Mouse (Mus musculus): Measurements from ENCODE around the gene Gm38431. TPM values are rescaled to one million over a fixed set of nuclear protein-coding genes. Genes with fewer than 3 reads are reported as not detected.

Gm38431 gene
- total and polyA plus RNA-seq, 3 experiments, result 1.1 to 30.5 (median 9.8) TPM

DNA sequence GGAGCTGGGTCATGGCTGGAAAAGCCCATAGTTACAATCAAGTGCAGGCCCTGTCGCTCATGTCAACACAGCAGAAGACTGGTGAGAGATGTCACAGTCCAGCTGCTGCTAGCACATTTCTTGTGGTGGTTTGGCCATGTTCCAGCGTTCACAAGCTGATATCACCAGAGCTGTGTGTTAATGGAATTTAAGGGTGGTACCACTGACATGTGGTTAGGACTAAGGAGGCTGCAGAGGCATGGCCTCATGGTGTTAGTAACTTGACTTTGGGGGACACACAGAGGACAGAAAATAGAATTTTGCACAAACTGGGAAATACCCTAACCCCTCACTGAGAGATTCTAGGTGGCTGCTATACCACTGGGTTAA, 34.4 kb upstream of the Gm38431 start:
- H3K4me2 ChIP-seq (ENCODE audit: insufficient read depth, low read depth, poor library complexity, severe bottlenecking), result peak overlapping the region; percentile 8

GRCm38 (mm10) chr9:21125502-21126258, 33.9 kb upstream of the Gm38431 start:
- Histone ChIP-seq H3K4me2 (ENCODE audit: insufficient read depth, low read depth, poor library complexity, severe bottlenecking) (peak overlapping the region; percentile 26), H3K4me1 (ENCODE audit: control insufficient read depth in 1 of 2, insufficient read depth in 2 of 2) (peaks cover 35 to 59% of the 10 kb centered on the region in 2 experiments), H3K4me3 (replicated peaks in 1 of 3; ENCODE audit: low read depth in 2 of 3, low read length in 2 of 3, poor library complexity in 1 of 3) (no peak overlapping the region), H3K79me2 (replicated peaks; ENCODE audit: control insufficient read depth, extremely low read depth, insufficient read depth, poor library complexity, severe bottlenecking) (peaks cover 26% of the 10 kb centered on the region), H3K9ac (ENCODE audit: insufficient read depth, low read depth) (peak overlapping the region; percentile 37), H3K27ac (ENCODE audit: insufficient read depth, low read depth) (peak overlapping the region; percentile 90), H3K9me3 (replicated peaks; ENCODE audit: low read length) (no peaks in the 10 kb centered on the region), H3K36me3 (replicated peaks in 1 of 2; ENCODE audit: control insufficient read depth in 1 of 2, insufficient read depth in 1 of 2, low read length in 1 of 2) (peaks cover 76 to 84% of the 10 kb centered on the region in 2 experiments), H3K27me3 (replicated peaks) (no peaks in the 10 kb centered on the region)
- peak; percentile 54 for DNase-seq (ENCODE audit: extremely low read depth)
- in situ Hi-C loops (cut with MboI; ENCODE audit: low pct_ligation_motif_present, low pct_unique_long_range_greater_than_20kb, low sequenced_read_pairs), result loop anchor here (5.0 kb wide), 1 partner anchor 93 kb away; the partner anchor contains the start of gene Icam5
- dilution Hi-C loops (cut with MboI; ENCODE audit: extremely low pct_ligation_motif_present, extremely low pct_unique_long_range_greater_than_20kb, low sequenced_read_pairs), result no loop called here
- TF ChIP-seq CHD2 (IDR thresholded peaks at IDR 0.05; ENCODE audit: low read length) (peak; percentile 51; the same call in 1 of the 2 replicates), E2F4 (IDR thresholded peaks at IDR 0.05; ENCODE audit: insufficient replicate concordance, low read depth, low read length) (no peak), BHLHE40 (IDR thresholded peaks at IDR 0.05; ENCODE audit: low read depth, low read length) (no peak), CHD1 (IDR thresholded peaks at IDR 0.05; ENCODE audit: low read depth, low read length) (peak; percentile 88), NELFE (IDR thresholded peaks at IDR 0.05; ENCODE audit: low read depth, low read length) (peak; percentile 24; the same call in 1 of the 2 replicates), MXI1 (IDR thresholded peaks at IDR 0.05; ENCODE audit: low read depth, low read length) (peak; percentile 83), HCFC1 (IDR thresholded peaks at IDR 0.05; ENCODE audit: low read depth, low read length) (0 out of 2 replicates have a peak, but pooled peaks have one; percentile 10), TBP (conservative IDR thresholded peaks at IDR 0.05; ENCODE audit: low read depth, low read length) (0 out of 2 replicates have a peak, but pooled peaks have one; percentile 10), ETS1 (conservative IDR thresholded peaks at IDR 0.05; ENCODE audit: low read depth, low read length) (peak; percentile 41), PAX5 (IDR thresholded peaks at IDR 0.05; ENCODE audit: low read length) (no peak), UBTF (IDR thresholded peaks at IDR 0.05; ENCODE audit: low read depth, low read length) (no peak), ZC3H11A (IDR thresholded peaks at IDR 0.05; ENCODE audit: low read depth, low read length) (no peak), MYC (IDR thresholded peaks at IDR 0.05; ENCODE audit: low read depth, low read length) (no peak), SIN3A (IDR thresholded peaks at IDR 0.05; ENCODE audit: low read length) (peak; percentile 90), CTCF (conservative IDR thresholded peaks at IDR 0.05 in 1 of 2, IDR thresholded peaks at IDR 0.05 in 1 of 2; ENCODE audit: low read depth in 2 of 2, low read length in 2 of 2) (no peak), ZMIZ1 (IDR thresholded peaks at IDR 0.05; ENCODE audit: low read depth, low read length) (peak; percentile 44; the same call in 1 of the 2 replicates)

More for the DNA sequence above, 34.4 kb upstream of the Gm38431 start:
- peak overlapping the region; percentile 90 for H3K27ac ChIP-seq (ENCODE audit: insufficient read depth, low read depth)
- peaks cover 35 to 59% of the 10 kb centered on the region in 2 experiments for H3K4me1 ChIP-seq (ENCODE audit: control insufficient read depth in 1 of 2, insufficient read depth in 2 of 2)
- TF ChIP-seq ELF1 (IDR thresholded peaks at IDR 0.05; ENCODE audit: low read depth, low read length) (no peak), HCFC1 (IDR thresholded peaks at IDR 0.05; ENCODE audit: low read depth, low read length) (0 out of 2 replicates have a peak, but pooled peaks have one; percentile 9), JUND (conservative IDR thresholded peaks at IDR 0.05; ENCODE audit: low read depth, low read length) (no peak), USF2 (conservative IDR thresholded peaks at IDR 0.05; ENCODE audit: low read depth, low read length) (no peak), IRF4 (IDR thresholded peaks at IDR 0.05; ENCODE audit: low read depth, low read length) (no peak), CHD2 (IDR thresholded peaks at IDR 0.05; ENCODE audit: low read length) (0 out of 2 replicates have a peak, but pooled peaks have one; percentile 26), RAD21 (IDR thresholded peaks at IDR 0.05; ENCODE audit: low read depth, low read length) (no peak; the same call in 1 of the 2 replicates), TCF12 (IDR thresholded peaks at IDR 0.05; ENCODE audit: low read depth, low read length) (peak; percentile 71; the same call in 1 of the 2 replicates), MEF2A (IDR thresholded peaks at IDR 0.05; ENCODE audit: borderline replicate concordance, low read depth, low read length) (peak; percentile 74; the same call in 1 of the 2 replicates), MAX (IDR thresholded peaks at IDR 0.05; ENCODE audit: low read length) (peak; percentile 90), PAX5 (IDR thresholded peaks at IDR 0.05; ENCODE audit: low read length) (no peak), KAT2A (IDR thresholded peaks at IDR 0.05; ENCODE audit: insufficient replicate concordance, low read length) (0 out of 2 replicates have a peak, but pooled peaks have one; percentile 23), RCOR1 (conservative IDR thresholded peaks at IDR 0.05; ENCODE audit: low read depth, low read length) (no peak), SIN3A (IDR thresholded peaks at IDR 0.05; ENCODE audit: low read length) (peak; percentile 82), POLR2A (IDR thresholded peaks at IDR 0.05; ENCODE audit: low read depth, low read length) (no peak), MAFK (IDR thresholded peaks at IDR 0.05; ENCODE audit: insufficient replicate concordance, low read length) (0 out of 2 replicates have a peak, but pooled peaks have one; percentile 14), MXI1 (IDR thresholded peaks at IDR 0.05; ENCODE audit: low read depth, low read length) (peak; percentile 81), ZKSCAN1 (IDR thresholded peaks at IDR 0.05; ENCODE audit: borderline replicate concordance, low read depth, low read length) (no peak), NELFE (IDR thresholded peaks at IDR 0.05; ENCODE audit: low read depth, low read length) (no peak; the same call in 1 of the 2 replicates), BHLHE40 (IDR thresholded peaks at IDR 0.05; ENCODE audit: low read depth, low read length) (peak; percentile 85), JUN (IDR thresholded peaks at IDR 0.05; ENCODE audit: insufficient read depth, low read depth, low read length) (no peak), EP300 (IDR thresholded peaks at IDR 0.05; ENCODE audit: low read length) (peak; percentile 70), SMC3 (IDR thresholded peaks at IDR 0.05; ENCODE audit: low read depth, low read length) (no peak), CTCF (conservative IDR thresholded peaks at IDR 0.05 in 1 of 2, IDR thresholded peaks at IDR 0.05 in 1 of 2; ENCODE audit: low read depth in 2 of 2, low read length in 2 of 2) (no peak), TBP (conservative IDR thresholded peaks at IDR 0.05; ENCODE audit: low read depth, low read length) (no peak), ETS1 (conservative IDR thresholded peaks at IDR 0.05; ENCODE audit: low read depth, low read length) (peak; percentile 90), UBTF (IDR thresholded peaks at IDR 0.05; ENCODE audit: low read depth, low read length) (no peak), USF1 (IDR thresholded peaks at IDR 0.05; ENCODE audit: low read depth, low read length) (no peak), ZNF384 (IDR thresholded peaks at IDR 0.05; ENCODE audit: low read depth, low read length) (no peak), E2F4 (IDR thresholded peaks at IDR 0.05; ENCODE audit: insufficient replicate concordance, low read depth, low read length) (no peak), MYC (IDR thresholded peaks at IDR 0.05; ENCODE audit: low read depth, low read length) (peak; percentile 93), ZMIZ1 (IDR thresholded peaks at IDR 0.05; ENCODE audit: low read depth, low read length) (no peak; the same call in 1 of the 2 replicates), GABPA (IDR thresholded peaks at IDR 0.05; ENCODE audit: insufficient replicate concordance, low read depth, low read length) (no peak), ZC3H11A (IDR thresholded peaks at IDR 0.05; ENCODE audit: low read depth, low read length) (no peak), CHD1 (IDR thresholded peaks at IDR 0.05; ENCODE audit: low read depth, low read length) (no peak), NRF1 (IDR thresholded peaks at IDR 0.05; ENCODE audit: low read depth, low read length) (no peak), MAZ (IDR thresholded peaks at IDR 0.05; ENCODE audit: low read depth, low read length) (no peak), POLR2AphosphoS2 (IDR thresholded peaks at IDR 0.05; ENCODE audit: low read depth, low read length) (no peak)
- no peak overlapping the region for H3K4me3 ChIP-seq (replicated peaks in 1 of 3; ENCODE audit: low read depth in 2 of 3, low read length in 2 of 3, poor library complexity in 1 of 3)
- H3K79me2 ChIP-seq (replicated peaks; ENCODE audit: control insufficient read depth, extremely low read depth, insufficient read depth, poor library complexity, severe bottlenecking), result peaks cover 27% of the 10 kb centered on the region
- no peaks in the 10 kb centered on the region for H3K9me3 ChIP-seq (replicated peaks; ENCODE audit: low read length)
- in situ Hi-C loops (cut with MboI; ENCODE audit: low pct_ligation_motif_present, low pct_unique_long_range_greater_than_20kb, low sequenced_read_pairs) (loop anchor here (5.0 kb wide), 1 partner anchor 94 kb away; the partner anchor contains the start of gene Icam5), dilution Hi-C loops (cut with MboI; ENCODE audit: extremely low pct_ligation_motif_present, extremely low pct_unique_long_range_greater_than_20kb, low sequenced_read_pairs) (no loop called here)
- no peaks in the 10 kb centered on the region for H3K27me3 ChIP-seq (replicated peaks)
- peaks cover 70 to 79% of the 10 kb centered on the region in 2 experiments for H3K36me3 ChIP-seq (replicated peaks in 1 of 2; ENCODE audit: control insufficient read depth in 1 of 2, insufficient read depth in 1 of 2, low read length in 1 of 2)
- no peak overlapping the region for H3K9ac ChIP-seq (ENCODE audit: insufficient read depth, low read depth)
- DNase-seq (ENCODE audit: extremely low read depth), result peak; percentile 64
